Mouse (Mus musculus) stomach, embryonic 15.5 days (tissue): ENCODE data around the gene Ptcra. TPM values are rescaled to one million over a fixed set of nuclear protein-coding genes. Genes with fewer than 3 reads are reported as not detected.
A peak's percentile ranks its signal among the peaks of the same experiment; 100 is the strongest.
"Not testable (repeated sequence)": the region's sequence is repeated elsewhere in the genome, so short reads cannot be mapped to it uniquely, and the experiment has no call there.

ENCODE experiments used
- ATAC-seq: fragments of 200-750 bp; cut with Nextera tagmentation; 2 replicates; pipeline ENCODE4 v1.8.0; 2017; ENCODE audit warnings: low read depth, moderate number of reproducible peaks, moderate TSS enrichment; ENCODE audit not compliant: insufficient read depth, low FRiP score
- H3K27ac ChIP-seq: fragments of 300-500 bp; sonication (generic); 2 replicates; pipeline ENCODE4 v1.5.1; 2015; ENCODE audit warnings: mild to moderate bottlenecking, inconsistent platforms
- H3K27me3 ChIP-seq: fragments of 300-500 bp; sonication (generic); replicated peaks from 2 replicates; pipeline ENCODE4 v1.6.1; 2015; ENCODE audit warnings: inconsistent platforms
- H3K36me3 ChIP-seq: fragments of 300-500 bp; sonication (generic); 2 replicates; pipeline ENCODE4 v1.6.1; 2015; ENCODE audit warnings: inconsistent platforms
- H3K4me1 ChIP-seq: fragments of 300-500 bp; sonication (generic); 2 replicates; pipeline ENCODE4 v1.6.1; 2015; ENCODE audit warnings: inconsistent platforms
- H3K4me2 ChIP-seq: fragments of 300-500 bp; sonication (generic); 2 replicates; pipeline ENCODE4 v1.6.1; 2015; ENCODE audit warnings: mild to moderate bottlenecking, inconsistent platforms
- H3K4me3 ChIP-seq: fragments of 300-500 bp; sonication (generic); replicated peaks from 2 replicates; pipeline ENCODE4 v1.5.1; 2015; ENCODE audit warnings: inconsistent platforms
- H3K9ac ChIP-seq: fragments of 300-500 bp; sonication (generic); 2 replicates; pipeline ENCODE4 v1.6.1; 2015; ENCODE audit warnings: inconsistent platforms
- H3K9me3 ChIP-seq: fragments of 300-500 bp; sonication (generic); 2 replicates; pipeline ENCODE4 v1.6.1; 2016; ENCODE audit warnings: inconsistent platforms
- WGBS: fragments of 180-500 bp; shearing (Covaris S2); methylation state at CpG from one replicate; pipeline ENCODE4 v1.1.7; 2015; 5-methylcytosine and 5-hydroxymethylcytosine counted together
- polyA plus RNA-seq: library from polyadenylated mRNA; unstranded; fragments of >200 nt; fragmentation: Nextera tagmentation; extraction: Ambion mirVana; gene quantifications from 2 replicates; pipeline ENCODE4 v1.2.1, GENCODE M21; 2015

The Ptcra gene
- 0.37 and 0.57 TPM in 2 replicates for polyA plus RNA-seq

DNA sequence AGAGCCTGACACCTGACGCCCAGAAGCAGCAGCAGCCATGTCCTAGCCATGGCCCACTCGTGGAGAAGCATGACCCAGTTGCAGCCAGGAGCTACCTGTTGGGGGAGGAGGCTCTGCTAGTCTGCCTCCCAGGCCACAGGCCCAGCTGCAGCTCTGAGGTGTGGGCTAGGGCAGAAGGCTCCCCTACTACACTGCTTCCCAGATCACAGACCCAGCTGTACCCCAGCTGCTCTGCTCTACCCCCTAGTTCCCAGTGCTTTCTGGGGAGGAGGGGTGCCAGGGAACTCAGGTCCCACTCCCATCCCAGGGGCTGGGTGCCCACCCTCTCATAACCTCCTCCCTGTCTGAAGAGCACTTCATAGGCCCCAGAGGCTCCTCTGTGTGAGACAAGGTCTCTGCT, at the start of gene Ptcra:
TSS of gene Ptcra (minus strand) at position 169 of the 400 bp plus-strand sequence.
- Histone ChIP-seq H3K9me3 (no peaks in the 10 kb centered on the region), H3K27me3 (no peaks in the 10 kb centered on the region), H3K9ac (no peak within 1 kb of the TSS), H3K4me3 (no peak within 1 kb of the TSS), H3K4me2 (no peak within 1 kb of the TSS), H3K4me1 (no peaks in the 10 kb centered on the region), H3K36me3 (no peaks in the 10 kb centered on the region), H3K27ac (no peak within 1 kb of the TSS)
- no peak for ATAC-seq
- 57% methylated on average over 2 of the region's 2 CpGs for WGBS

DNA sequence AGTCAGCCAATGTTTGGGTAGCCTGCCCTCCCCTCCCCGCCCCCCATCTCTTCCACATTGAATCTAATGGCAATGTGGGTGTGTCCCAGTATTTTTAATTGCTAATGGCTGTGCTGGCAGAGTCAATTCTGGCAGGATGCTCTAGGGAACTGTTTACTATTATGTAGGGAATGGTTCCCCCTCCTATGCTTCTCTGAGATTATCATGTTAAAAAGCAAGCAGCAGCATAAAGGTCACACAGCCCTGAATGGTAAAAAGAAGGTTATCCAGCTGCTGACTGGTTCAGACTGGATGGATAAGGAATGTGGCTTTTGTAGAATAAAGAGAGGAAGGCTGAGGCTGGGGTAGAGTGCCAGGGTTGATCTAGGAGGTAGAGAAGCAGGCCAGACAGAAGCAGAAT, 48.9 kb upstream of the Ptcra start:
- no peak overlapping the region for H3K27ac ChIP-seq
- no peaks in the 10 kb centered on the region for H3K27me3 ChIP-seq
- 78% methylated on average over 1 of the region's 1 CpGs for WGBS
- ATAC-seq = no peak
- no peak overlapping the region for H3K4me3 ChIP-seq
- no peak overlapping the region for H3K9ac ChIP-seq
- H3K36me3 ChIP-seq = peaks cover 19% of the 10 kb centered on the region
- no peak overlapping the region for H3K4me2 ChIP-seq
- no peaks in the 10 kb centered on the region for H3K9me3 ChIP-seq
- no peaks in the 10 kb centered on the region for H3K4me1 ChIP-seq

DNA sequence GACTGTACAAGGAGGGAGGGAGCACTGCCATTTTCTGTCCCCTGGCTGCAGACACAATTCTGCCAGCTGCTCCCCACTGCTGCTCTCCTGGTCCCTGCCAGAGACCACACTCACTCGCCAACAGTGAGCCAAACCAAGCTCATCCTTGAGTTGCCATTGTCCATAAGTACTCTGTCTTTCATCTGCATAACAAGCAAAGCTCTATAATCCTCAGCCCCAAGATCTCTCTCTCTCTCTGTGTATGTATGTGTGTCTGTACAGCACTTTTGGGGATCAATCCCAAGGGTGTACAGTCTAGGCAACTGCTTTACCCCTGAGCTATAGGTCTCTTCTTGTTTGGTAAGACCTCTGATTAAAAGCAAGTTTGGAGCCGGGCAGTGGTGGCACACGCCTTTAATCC, 47.2 kb upstream of the Ptcra start:
- H3K36me3 ChIP-seq = peaks cover 31% of the 10 kb centered on the region
- WGBS = 91% methylated on average over 3 of the region's 3 CpGs
- no peak overlapping the region for H3K4me3 ChIP-seq
- no peaks in the 10 kb centered on the region for H3K9me3 ChIP-seq
- H3K27ac ChIP-seq = no peak overlapping the region
- H3K4me2 ChIP-seq = no peak overlapping the region
- no peak for ATAC-seq
- no peak overlapping the region for H3K9ac ChIP-seq
- no peaks in the 10 kb centered on the region for H3K4me1 ChIP-seq
- no peaks in the 10 kb centered on the region for H3K27me3 ChIP-seq

DNA sequence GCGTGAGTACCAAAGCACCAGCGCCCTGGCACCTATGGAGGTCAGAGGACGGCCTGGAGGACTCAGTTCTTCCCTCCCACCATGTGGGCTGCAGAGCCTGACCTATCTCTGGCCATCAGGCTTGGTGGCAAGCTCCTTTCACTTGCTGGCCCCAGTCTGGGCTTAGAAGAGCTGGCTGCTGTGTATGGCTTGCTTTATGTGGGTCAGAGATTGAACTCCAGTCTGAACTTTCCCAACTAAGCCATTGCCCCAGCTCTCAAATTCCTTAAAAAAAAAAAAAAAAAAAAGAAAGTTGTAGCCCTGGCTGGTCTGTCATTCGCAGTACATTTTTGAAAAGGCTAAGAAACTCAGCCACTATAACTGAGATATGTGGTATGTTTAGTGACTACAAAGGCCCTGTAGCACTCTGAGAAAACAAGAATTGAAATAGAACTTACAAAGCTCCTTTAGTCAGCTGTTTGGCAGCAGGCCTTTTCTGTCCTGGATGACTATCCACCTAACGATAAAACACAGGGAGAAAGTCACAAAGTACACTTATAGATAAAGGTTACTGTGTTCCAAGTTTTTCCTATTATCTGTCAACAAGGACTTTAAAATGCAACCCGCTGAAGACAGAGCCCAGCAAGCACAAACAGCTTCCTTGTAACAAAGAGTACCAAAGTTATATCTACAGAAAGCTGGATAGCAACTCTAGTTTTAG, 45.8 kb upstream of the Ptcra start:
- Histone ChIP-seq H3K9ac (no peak overlapping the region), H3K4me2 (no peak overlapping the region), H3K9me3 (no peaks in the 10 kb centered on the region), H3K36me3 (peaks cover 31% of the 10 kb centered on the region), H3K4me3 (no peak overlapping the region), H3K27ac (no peak overlapping the region), H3K27me3 (no peaks in the 10 kb centered on the region), H3K4me1 (no peaks in the 10 kb centered on the region)
- ATAC-seq = no peak
- 88% methylated on average over 6 of the region's 6 CpGs for WGBS

DNA sequence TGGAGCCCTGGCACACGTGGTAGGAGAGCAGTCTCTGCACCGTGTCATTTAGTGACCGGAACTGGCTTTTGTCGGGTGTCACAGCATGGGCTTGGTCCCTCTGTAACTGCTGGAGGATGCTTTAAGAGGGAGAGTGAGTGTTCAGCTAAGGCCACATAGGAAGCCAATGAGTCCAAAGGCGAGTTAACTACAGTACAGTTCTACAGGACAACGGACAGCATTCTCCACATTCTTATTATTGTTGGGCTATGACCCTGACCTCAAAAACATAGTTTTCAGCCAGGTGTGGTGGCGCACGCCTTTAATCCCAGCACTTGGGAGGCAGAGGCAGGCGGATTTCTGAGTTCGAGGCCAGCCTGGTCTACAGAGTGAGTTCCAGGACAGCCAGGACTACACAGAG, 44.9 kb upstream of the Ptcra start:
- 92% methylated on average over 10 of the region's 10 CpGs for WGBS
- H3K36me3 ChIP-seq = peaks cover 31% of the 10 kb centered on the region
- no peak overlapping the region for H3K27ac ChIP-seq

DNA sequence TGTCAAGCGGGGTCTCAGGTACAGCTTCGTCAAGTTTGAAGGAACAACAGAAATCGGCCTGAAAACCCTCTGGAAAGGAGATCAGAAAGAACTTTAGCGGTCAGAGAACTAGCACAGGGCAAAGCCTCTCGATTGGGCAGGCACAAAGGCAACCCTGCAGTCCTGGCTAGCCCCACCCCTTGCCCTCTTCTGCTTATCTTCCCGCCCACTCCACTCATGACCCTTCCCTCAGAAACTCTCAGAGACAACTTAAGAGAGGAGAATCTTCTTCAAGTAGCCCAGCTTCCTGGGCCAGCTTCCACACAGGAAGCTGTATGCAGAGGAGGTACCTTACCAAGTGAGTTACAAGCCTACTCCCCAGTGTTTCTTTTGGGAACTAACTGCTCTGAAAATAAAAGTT, 38.2 kb upstream of the Ptcra start:
- 83% methylated on average over 6 of the region's 6 CpGs for WGBS
- no peak for ATAC-seq
- Histone ChIP-seq H3K27ac (no peak overlapping the region), H3K4me2 (no peak overlapping the region), H3K9ac (no peak overlapping the region), H3K9me3 (no peaks in the 10 kb centered on the region), H3K27me3 (no peaks in the 10 kb centered on the region), H3K36me3 (peaks cover 21% of the 10 kb centered on the region), H3K4me1 (no peaks in the 10 kb centered on the region), H3K4me3 (no peak overlapping the region)

More for the DNA sequence above, 44.9 kb upstream of the Ptcra start:
- no peak overlapping the region for H3K9ac ChIP-seq
- no peaks in the 10 kb centered on the region for H3K9me3 ChIP-seq
- no peak overlapping the region for H3K4me2 ChIP-seq
- H3K4me1 ChIP-seq = no peaks in the 10 kb centered on the region
- no peak for ATAC-seq
- no peaks in the 10 kb centered on the region for H3K27me3 ChIP-seq
- H3K4me3 ChIP-seq = no peak overlapping the region

DNA sequence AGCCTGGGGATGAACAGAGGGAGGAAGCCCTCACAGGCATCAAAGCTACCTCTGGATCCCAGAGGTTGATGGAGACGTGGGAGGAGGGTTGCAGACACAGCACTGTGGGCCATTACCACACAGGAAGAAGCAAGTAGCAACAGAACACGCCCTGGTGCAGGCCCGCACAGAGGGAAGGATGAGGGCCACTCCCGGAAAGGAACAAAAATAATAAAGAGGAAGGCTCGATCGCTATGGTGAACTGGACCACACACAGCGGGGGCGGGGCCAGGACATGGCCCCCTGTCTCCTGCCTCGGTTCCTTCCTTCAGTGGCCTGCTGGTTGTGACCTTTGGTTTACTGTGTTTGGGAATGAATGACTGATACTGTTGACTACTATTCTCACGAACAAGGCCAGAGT, 36.2 kb upstream of the Ptcra start:
- H3K9me3 ChIP-seq = no peaks in the 10 kb centered on the region
- 73% methylated on average over 10 of the region's 10 CpGs for WGBS
- H3K4me3 ChIP-seq = no peak overlapping the region
- H3K4me1 ChIP-seq = no peaks in the 10 kb centered on the region
- no peaks in the 10 kb centered on the region for H3K27me3 ChIP-seq
- H3K36me3 ChIP-seq = peaks cover 14% of the 10 kb centered on the region; the same call in 1 of the 2 replicates
- no peak overlapping the region for H3K27ac ChIP-seq
- no peak for ATAC-seq
- no peak overlapping the region for H3K4me2 ChIP-seq
- no peak overlapping the region for H3K9ac ChIP-seq

DNA sequence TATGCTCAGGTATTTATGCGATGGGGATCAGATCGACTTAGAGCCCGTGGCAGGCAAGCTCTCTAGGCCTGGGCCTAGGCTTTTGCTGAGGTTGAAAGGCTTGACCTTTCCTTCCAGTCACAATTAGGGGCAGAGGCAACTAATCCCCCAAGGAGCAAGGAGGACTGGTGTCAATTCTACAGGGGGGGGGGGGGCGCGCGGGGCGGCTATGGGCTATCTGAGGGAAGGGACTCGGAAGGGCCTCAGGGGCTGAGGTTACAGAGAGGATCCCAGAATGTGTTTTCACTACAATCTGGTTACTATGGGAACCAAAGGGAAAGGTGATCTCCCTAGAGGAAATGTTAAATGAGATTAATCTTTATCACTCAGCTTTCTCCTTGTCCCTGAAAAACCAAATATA, 33.9 kb upstream of the Ptcra start:
- Histone ChIP-seq H3K36me3 (peaks cover 14% of the 10 kb centered on the region; the same call in 1 of the 2 replicates), H3K9me3 (no peaks in the 10 kb centered on the region), H3K27ac (no peak overlapping the region), H3K9ac (no peak overlapping the region), H3K4me2 (no peak overlapping the region), H3K4me3 (no peak overlapping the region), H3K4me1 (no peaks in the 10 kb centered on the region), H3K27me3 (no peaks in the 10 kb centered on the region)
- no peak for ATAC-seq
- WGBS = 42% methylated on average over 8 of the region's 8 CpGs

DNA sequence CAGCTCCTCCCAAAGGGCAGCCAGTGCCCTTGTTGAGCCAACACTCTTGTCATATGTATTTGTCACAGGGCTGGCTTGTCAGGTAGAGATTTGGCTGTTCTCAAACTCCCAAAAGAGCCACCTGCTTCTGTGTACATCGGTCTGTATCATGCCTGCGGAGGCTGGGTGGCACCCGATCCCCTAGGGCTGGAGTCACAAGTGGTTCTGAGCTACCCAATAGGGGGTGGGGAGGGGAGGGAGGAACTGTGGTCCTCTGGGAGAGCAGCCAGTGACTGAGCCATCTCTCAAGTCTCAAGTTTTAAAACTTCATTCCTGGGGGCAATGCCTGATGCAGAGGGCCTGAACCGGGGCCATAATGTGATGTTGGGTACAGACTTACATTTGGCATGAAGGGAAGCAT, 33.2 kb upstream of the Ptcra start:
- H3K4me3 ChIP-seq = no peak overlapping the region
- H3K27me3 ChIP-seq = no peaks in the 10 kb centered on the region
- H3K9ac ChIP-seq = no peak overlapping the region
- no peaks in the 10 kb centered on the region for H3K4me1 ChIP-seq
- no peak overlapping the region for H3K4me2 ChIP-seq
- H3K9me3 ChIP-seq = no peaks in the 10 kb centered on the region
- H3K27ac ChIP-seq = no peak overlapping the region
- peaks cover 14% of the 10 kb centered on the region; the same call in 1 of the 2 replicates for H3K36me3 ChIP-seq
- 85% methylated on average over 4 of the region's 4 CpGs for WGBS
- ATAC-seq = no peak

DNA sequence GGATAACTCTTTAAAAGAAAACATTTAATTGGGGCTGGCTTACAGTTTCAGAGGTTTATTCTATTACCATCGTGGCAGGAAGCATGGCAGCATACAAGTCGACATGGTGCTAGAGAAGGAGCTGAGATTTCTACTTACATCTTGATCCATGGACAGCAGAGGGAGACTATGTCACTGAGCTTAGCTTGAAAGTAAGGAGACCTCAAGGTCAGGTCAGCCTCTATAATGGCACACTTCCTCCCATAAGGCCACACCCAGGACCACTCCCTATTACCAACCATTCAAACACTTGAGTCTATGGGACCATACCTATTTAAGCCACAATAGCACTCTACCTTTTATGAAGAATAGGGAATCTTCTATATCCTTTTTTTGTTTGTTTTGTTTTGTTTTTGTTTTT, 29.5 kb upstream of the Ptcra start:
- H3K4me3 ChIP-seq = no peak overlapping the region
- no peaks in the 10 kb centered on the region for H3K4me1 ChIP-seq
- 79% methylated on average over 2 of the region's 2 CpGs for WGBS
- no peaks in the 10 kb centered on the region for H3K27me3 ChIP-seq
- H3K4me2 ChIP-seq = no peak overlapping the region
- no peaks in the 10 kb centered on the region for H3K36me3 ChIP-seq
- no peak overlapping the region for H3K9ac ChIP-seq
- ATAC-seq = no peak
- no peak overlapping the region for H3K27ac ChIP-seq
- H3K9me3 ChIP-seq = no peaks in the 10 kb centered on the region

DNA sequence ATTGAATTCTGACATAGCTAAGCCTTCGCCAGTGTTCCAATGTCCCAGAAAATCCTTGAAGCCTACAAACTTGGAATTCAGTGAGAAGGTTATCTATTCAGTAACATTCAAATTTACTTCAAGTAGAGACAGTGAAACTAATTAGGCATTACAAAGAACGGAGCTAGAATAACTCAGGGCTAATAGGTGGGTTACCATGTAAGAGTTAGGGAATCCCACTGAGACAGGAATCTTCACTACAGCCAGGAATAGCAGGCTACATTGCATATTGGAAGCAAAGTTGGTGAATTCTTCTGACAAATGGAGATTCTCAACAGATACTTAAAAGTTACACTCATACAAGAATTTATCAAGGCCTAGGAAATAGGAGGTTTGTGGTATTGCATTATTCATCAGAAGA, 24.5 kb upstream of the Ptcra start:
- not testable (repeated sequence) for H3K36me3 ChIP-seq, H3K9me3 ChIP-seq, H3K9ac ChIP-seq, H3K4me2 ChIP-seq, H3K4me1 ChIP-seq, H3K27ac ChIP-seq, ATAC-seq, H3K4me3 ChIP-seq, H3K27me3 ChIP-seq
- WGBS = 66% methylated on average over 2 of the region's 2 CpGs

DNA sequence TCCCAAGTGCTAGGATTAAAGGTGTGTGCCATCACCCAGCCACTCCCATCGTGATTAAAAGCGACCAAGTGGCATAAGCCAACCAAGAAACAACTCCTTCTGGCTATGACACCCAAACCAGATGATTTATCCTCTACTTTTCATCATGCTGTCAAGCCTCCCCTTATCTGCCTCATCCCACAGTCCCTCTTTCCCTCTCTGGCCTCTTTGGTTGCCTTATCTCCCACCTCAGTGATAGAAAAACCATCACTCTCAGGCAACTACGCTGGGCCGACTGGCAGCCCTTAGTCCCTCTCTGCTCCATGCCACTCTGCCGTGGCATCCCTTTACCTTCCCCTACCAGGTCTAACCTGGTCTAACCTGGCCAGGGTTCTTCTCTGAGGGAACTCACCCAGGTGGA, 23.4 kb upstream of the Ptcra start:
- Histone ChIP-seq H3K4me1 (no peaks in the 10 kb centered on the region), H3K27ac (no peak overlapping the region)
- WGBS = 81% methylated on average over 5 of the region's 5 CpGs

DNA sequence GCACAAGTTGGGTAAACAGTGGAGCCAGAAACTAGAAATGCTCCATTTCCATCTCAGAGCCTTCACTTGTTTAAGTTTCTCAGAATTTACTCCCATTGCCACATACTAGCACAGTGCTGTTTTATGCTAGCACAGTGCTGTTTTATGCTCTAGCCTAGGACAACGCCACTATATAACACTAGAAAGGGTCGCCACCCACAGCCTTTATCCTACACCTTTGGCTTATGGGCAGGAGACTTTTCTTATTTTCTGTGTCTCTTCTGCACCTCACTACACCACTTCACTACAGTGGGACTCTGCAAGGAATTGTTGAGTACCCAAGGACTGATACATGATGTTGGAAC, 19.7 kb upstream of the Ptcra start:
- Histone ChIP-seq H3K27ac (peak overlapping the region; percentile 85), H3K4me1 (no peaks in the 10 kb centered on the region), H3K36me3 (peaks cover 24% of the 10 kb centered on the region), H3K4me3 (peak overlapping the region; percentile 76), H3K9ac (no peak overlapping the region), H3K27me3 (no peaks in the 10 kb centered on the region), H3K9me3 (no peaks in the 10 kb centered on the region), H3K4me2 (peak overlapping the region; percentile 60; the same call in 1 of the 2 replicates)
- no peak for ATAC-seq
- WGBS = 79% methylated on average over 2 of the region's 2 CpGs

More for the DNA sequence above, 23.4 kb upstream of the Ptcra start:
- H3K4me2 ChIP-seq = no peak overlapping the region
- H3K9me3 ChIP-seq = no peaks in the 10 kb centered on the region
- H3K9ac ChIP-seq = no peak overlapping the region
- ATAC-seq = no peak
- no peaks in the 10 kb centered on the region for H3K36me3 ChIP-seq
- no peaks in the 10 kb centered on the region for H3K27me3 ChIP-seq
- H3K4me3 ChIP-seq = no peak overlapping the region
